Mouse (Mus musculus): ENCODE measurements around the gene 4931428F04Rik. TPM values are rescaled to one million over a fixed set of nuclear protein-coding genes. Genes with fewer than 3 reads are reported as not detected.

Gene 4931428F04Rik
- polyA plus RNA-seq, 1 experiment from 2014 or later: 9.1 TPM

GRCm38 (mm10) chr8:105318662-105319190 is 29.1 kb upstream of the 4931428F04Rik start:
- no peak for ATAC-seq (ENCODE audit: insufficient read depth, low FRiP score, low read depth)

DNA sequence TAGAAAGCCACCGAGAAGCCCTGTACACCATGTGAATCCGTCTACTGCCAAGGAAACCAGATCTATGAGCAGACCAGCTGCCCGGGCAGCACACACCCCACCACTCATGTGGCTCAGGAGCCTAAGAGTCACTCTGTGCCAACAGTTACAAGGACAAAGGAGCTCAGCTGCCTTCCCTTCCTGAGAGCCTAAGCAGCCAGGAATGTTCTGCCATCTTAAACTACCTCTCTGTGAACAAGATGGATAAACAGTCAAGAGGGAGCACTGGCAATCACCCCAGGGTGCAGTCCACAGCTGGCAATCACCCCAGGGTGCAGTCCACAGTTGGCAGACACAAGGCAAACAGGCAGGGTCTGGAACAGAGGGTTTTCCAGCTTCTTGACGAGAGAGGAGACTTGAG is 28.3 kb upstream of the 4931428F04Rik start:
- WGBS: 78% methylated on average over 4 of the region's 4 CpGs
- Histone ChIP-seq H3K4me2 (no peak overlapping the region), H3K27me3 (replicated peaks) (no peaks in the 10 kb centered on the region), H3K9me3 (no peaks in the 10 kb centered on the region), H3K4me3 (replicated peaks) (no peak overlapping the region), H3K4me1 (no peaks in the 10 kb centered on the region), H3K9ac (no peak overlapping the region), H3K27ac (no peak overlapping the region), H3K36me3 (peaks cover 33% of the 10 kb centered on the region)
- ATAC-seq (ENCODE audit: insufficient read depth, low FRiP score, low read depth): no peak

More at GRCm38 (mm10) chr8:105318662-105319190, 29.1 kb upstream of the 4931428F04Rik start:
- H3K9ac ChIP-seq: no peak overlapping the region
- H3K27ac ChIP-seq: no peak overlapping the region
- no peak overlapping the region for H3K4me2 ChIP-seq
- no peaks in the 10 kb centered on the region for H3K27me3 ChIP-seq (replicated peaks)
- no peaks in the 10 kb centered on the region for H3K4me1 ChIP-seq
- no peak overlapping the region for H3K4me3 ChIP-seq (replicated peaks)
- H3K36me3 ChIP-seq: peaks cover 25% of the 10 kb centered on the region
- H3K9me3 ChIP-seq: no peaks in the 10 kb centered on the region
- 83% methylated on average over 11 of the region's 11 CpGs for WGBS

DNA sequence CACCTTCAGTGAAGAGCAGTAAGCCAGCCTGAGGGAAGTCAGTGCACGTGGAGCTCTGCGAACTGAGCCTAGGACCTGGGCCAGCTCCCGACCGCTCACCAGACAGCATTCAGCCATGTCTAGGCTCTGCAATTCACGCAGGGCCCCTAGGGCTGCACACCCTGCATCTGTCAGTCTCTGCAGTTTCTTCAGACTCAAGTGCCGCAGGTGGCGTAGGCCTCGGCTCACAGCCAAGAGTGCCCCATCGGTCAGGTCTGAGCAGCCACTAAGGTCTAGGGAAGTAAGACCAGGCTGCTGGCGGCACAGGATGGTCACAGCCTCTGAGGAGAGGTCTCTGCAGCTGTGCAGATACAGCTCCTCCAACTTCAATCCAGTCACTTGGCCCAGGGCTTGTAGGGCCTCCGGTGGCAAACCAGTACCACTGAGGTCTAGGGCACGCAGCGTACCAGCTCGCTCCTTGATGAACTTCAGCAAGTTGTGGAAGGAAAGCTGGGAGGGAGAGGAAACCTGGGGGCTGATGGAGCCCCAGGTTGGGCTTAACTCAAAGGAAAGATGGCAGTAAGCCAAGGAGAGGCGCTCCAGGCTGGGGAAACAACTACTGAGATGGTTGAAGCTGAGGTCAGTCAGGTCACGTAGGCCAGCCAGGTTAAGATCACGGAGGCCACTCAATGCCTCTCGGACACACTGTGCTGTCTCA is 25.6 kb upstream of the 4931428F04Rik start:
- H3K4me2 ChIP-seq: no peak overlapping the region
- peaks cover 48% of the 10 kb centered on the region for H3K36me3 ChIP-seq
- H3K27ac ChIP-seq: no peak overlapping the region
- 90% methylated on average over 18 of the region's 18 CpGs for WGBS
- no peaks in the 10 kb centered on the region for H3K27me3 ChIP-seq (replicated peaks)
- H3K4me3 ChIP-seq (replicated peaks): no peak overlapping the region
- H3K4me1 ChIP-seq: no peaks in the 10 kb centered on the region
- H3K9me3 ChIP-seq: no peaks in the 10 kb centered on the region
- no peak overlapping the region for H3K9ac ChIP-seq
- ATAC-seq (ENCODE audit: insufficient read depth, low FRiP score, low read depth): no peak

GRCm38 (mm10) chr8:105313622-105314402 is 24.1 kb upstream of the 4931428F04Rik start:
- Histone ChIP-seq H3K27ac (no peak overlapping the region), H3K9me3 (no peaks in the 10 kb centered on the region), H3K36me3 (peaks cover 42% of the 10 kb centered on the region), H3K27me3 (replicated peaks) (no peaks in the 10 kb centered on the region), H3K9ac (no peak overlapping the region), H3K4me3 (replicated peaks) (no peak overlapping the region), H3K4me1 (no peaks in the 10 kb centered on the region), H3K4me2 (no peak overlapping the region)
- ATAC-seq (ENCODE audit: insufficient read depth, low FRiP score, low read depth): no peak
- WGBS: 79% methylated on average over 9 of the region's 9 CpGs

DNA sequence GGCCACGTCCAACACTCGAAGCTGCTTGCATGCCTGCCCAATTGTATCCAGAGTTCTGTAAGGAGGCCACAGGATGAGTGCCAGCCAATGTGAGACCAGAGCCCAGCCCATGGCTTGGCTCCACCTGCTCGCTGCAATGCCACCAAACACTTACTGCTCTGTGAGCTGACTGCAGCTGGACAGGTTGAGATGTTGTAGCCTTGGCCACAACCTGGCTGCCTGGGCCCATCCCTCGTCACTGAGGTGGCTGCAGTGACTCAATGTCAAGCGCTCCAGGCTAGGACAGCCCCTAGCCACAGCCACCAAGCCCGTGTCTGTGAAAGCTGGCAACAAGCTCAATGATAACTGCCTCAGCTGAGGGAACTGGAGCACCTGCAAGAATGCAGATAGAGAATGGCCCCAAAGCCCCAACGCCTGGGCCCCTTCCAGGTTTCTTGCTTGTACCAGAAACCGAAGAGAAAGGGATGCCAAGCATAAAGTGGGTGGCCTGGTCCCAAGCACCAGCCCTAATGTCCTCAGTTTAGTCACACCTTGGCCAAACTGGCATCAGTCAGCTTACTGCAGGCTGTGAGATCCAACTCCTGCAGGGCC is 23.3 kb upstream of the 4931428F04Rik start:
- Histone ChIP-seq H3K36me3 (peaks cover 44% of the 10 kb centered on the region), H3K27me3 (replicated peaks) (no peaks in the 10 kb centered on the region), H3K4me3 (replicated peaks) (no peak overlapping the region), H3K4me1 (no peaks in the 10 kb centered on the region), H3K27ac (no peak overlapping the region), H3K9me3 (no peaks in the 10 kb centered on the region), H3K4me2 (no peak overlapping the region), H3K9ac (no peak overlapping the region)
- 84% methylated on average over 8 of the region's 8 CpGs for WGBS
- ATAC-seq (ENCODE audit: insufficient read depth, low FRiP score, low read depth): peak; percentile 27; the same call in 1 of the 2 replicates

DNA sequence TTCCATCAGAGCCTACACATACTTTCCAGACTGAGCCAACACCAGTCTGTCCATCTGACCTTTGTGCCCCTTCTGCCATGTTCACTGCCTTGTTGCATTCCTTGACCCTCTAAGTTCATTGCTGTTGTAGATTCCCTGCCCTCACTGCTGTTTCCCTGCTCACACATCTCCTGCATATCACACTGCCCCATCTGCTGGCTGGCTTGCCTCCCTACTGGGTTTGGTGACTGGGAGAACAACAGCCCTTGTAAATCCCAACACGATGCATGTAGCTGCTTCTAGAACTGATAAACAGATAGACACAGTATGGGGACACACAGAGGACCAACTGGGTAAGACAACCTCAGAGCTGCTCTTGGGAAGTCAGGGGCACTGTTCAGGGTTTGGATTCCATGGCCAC is 22.1 kb upstream of the 4931428F04Rik start:
- 80% methylated on average over 1 of the region's 1 CpGs for WGBS
- Histone ChIP-seq H3K9ac (no peak overlapping the region), H3K4me3 (replicated peaks) (no peak overlapping the region), H3K4me2 (no peak overlapping the region), H3K4me1 (no peaks in the 10 kb centered on the region), H3K36me3 (peaks cover 47% of the 10 kb centered on the region), H3K27ac (no peak overlapping the region), H3K27me3 (replicated peaks) (no peaks in the 10 kb centered on the region), H3K9me3 (no peaks in the 10 kb centered on the region)
- ATAC-seq (ENCODE audit: insufficient read depth, low FRiP score, low read depth): no peak

- Histone ChIP-seq H3K27ac (no peak overlapping the region), H3K9ac (no peak overlapping the region), H3K36me3 (peaks cover 41% of the 10 kb centered on the region), H3K4me3 (replicated peaks) (no peak overlapping the region), H3K9me3 (no peaks in the 10 kb centered on the region), H3K27me3 (replicated peaks) (no peaks in the 10 kb centered on the region), H3K4me1 (peaks cover 7% of the 10 kb centered on the region; the same call in 1 of the 2 replicates), H3K4me2 (no peak overlapping the region)
- ATAC-seq (ENCODE audit: insufficient read depth, low FRiP score, low read depth): no peak
- WGBS: 83% methylated on average over 8 of the region's 8 CpGs
Measured at GRCm38 (mm10) chr8:105310118-105310517, 20.5 kb upstream of the 4931428F04Rik start.

GRCm38 (mm10) chr8:105309142-105309847 is 19.6 kb upstream of the 4931428F04Rik start:
- Histone ChIP-seq H3K9ac (no peak overlapping the region), H3K27me3 (replicated peaks) (no peaks in the 10 kb centered on the region), H3K4me2 (no peak overlapping the region), H3K4me1 (peaks cover 14% of the 10 kb centered on the region), H3K27ac (no peak overlapping the region), H3K36me3 (peaks cover 35% of the 10 kb centered on the region), H3K9me3 (no peaks in the 10 kb centered on the region), H3K4me3 (replicated peaks) (no peak overlapping the region)
- WGBS: 83% methylated on average over 15 of the region's 15 CpGs
- no peak for ATAC-seq (ENCODE audit: insufficient read depth, low FRiP score, low read depth)

- Histone ChIP-seq H3K4me2 (no peak overlapping the region), H3K4me1 (peaks cover 17% of the 10 kb centered on the region), H3K9ac (no peak overlapping the region), H3K36me3 (peaks cover 34% of the 10 kb centered on the region), H3K9me3 (no peaks in the 10 kb centered on the region), H3K27ac (no peak overlapping the region), H3K27me3 (replicated peaks) (no peaks in the 10 kb centered on the region), H3K4me3 (replicated peaks) (no peak overlapping the region)
- 91% methylated on average over 10 of the region's 10 CpGs for WGBS
- no peak for ATAC-seq (ENCODE audit: insufficient read depth, low FRiP score, low read depth)
Measured at GRCm38 (mm10) chr8:105308428-105308827, 18.8 kb upstream of the 4931428F04Rik start.

DNA sequence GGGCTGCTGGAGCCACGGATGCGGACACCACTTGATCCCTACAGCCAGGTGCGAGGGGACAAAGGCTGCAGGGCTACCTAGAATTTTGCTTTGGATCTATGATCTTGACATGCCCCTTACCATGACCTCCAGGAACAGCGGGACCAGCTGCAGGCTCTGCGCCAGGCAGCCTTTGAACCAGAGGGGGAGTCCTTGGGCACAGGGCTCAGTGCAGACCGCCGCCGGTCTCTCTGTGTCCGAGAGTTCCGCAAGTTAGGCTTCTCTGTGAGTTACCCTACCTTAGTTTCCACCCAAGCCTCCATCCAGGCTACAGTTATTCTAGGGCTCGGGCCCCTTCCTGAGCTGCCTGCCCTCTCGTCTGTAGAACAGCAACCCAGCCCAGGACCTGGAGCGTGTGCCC is 18.0 kb upstream of the 4931428F04Rik start:
- Histone ChIP-seq H3K4me3 (replicated peaks) (no peak overlapping the region), H3K9me3 (no peaks in the 10 kb centered on the region), H3K27me3 (replicated peaks) (no peaks in the 10 kb centered on the region), H3K4me2 (no peak overlapping the region), H3K9ac (no peak overlapping the region), H3K27ac (no peak overlapping the region), H3K36me3 (peaks cover 32% of the 10 kb centered on the region), H3K4me1 (peaks cover 17% of the 10 kb centered on the region)
- 94% methylated on average over 13 of the region's 13 CpGs for WGBS
- no peak for ATAC-seq (ENCODE audit: insufficient read depth, low FRiP score, low read depth)

DNA sequence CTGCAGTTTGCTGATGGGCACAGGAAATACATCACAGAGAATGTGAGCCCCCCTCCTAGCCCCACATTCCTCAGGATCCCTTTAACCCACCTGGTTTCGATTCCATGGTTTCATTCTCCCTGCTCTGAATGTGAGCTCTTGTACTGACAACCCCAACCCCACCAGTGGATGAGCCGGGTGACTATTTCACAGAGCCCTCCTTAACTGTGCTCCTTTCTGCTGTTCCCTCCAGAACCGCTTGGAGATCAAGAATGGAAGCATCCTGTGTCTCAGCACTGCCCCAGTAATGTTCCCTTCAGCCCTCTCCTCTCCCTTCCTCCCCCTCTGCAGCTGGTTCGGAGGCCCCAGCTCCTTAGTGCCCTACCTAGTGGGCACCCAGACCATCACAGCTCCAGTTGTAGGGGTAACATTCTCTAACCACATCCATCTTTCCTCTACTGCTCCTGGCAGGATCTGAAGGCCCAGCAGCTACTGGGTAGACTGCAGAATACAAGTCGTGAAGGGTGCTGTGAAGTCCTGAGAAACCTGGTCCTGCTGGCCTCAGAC is 16.6 kb upstream of the 4931428F04Rik start:
- Histone ChIP-seq H3K4me2 (peak overlapping the region; percentile 74), H3K9me3 (no peaks in the 10 kb centered on the region), H3K4me1 (peaks cover 17% of the 10 kb centered on the region), H3K27me3 (replicated peaks) (no peaks in the 10 kb centered on the region), H3K9ac (no peak overlapping the region), H3K4me3 (replicated peaks) (peak overlapping the region; percentile 43), H3K27ac (peak overlapping the region; percentile 89; the same call in 1 of the 2 replicates), H3K36me3 (peaks cover 25% of the 10 kb centered on the region)
- ATAC-seq (ENCODE audit: insufficient read depth, low FRiP score, low read depth): no peak
- 35% methylated on average over 5 of the region's 5 CpGs for WGBS

Data from stomach, embryonic 15.5 days (tissue).